12 mouse cellular contexts compared by ENCODE assay signal in the genomic region with DNA sequence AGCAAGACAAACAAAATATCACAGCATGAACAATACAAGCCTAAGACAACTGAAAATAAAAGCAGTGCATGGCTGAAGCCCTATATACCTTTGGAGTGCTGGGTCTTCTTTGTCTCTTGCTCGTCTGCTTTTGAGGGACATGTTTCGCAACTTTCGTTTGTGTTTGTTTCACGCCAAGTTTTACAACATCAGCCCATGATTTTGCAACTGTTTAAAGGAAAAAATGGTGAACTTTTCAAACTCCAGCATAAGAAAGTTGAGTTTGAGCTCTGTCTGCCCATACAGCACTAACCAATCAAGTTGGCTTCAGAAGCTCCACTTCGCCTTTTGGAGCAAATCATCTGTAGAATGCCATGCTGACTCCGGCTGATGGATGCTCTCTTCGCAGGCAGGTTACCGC.
"Had no signal": no experiment of that assay in that cellular context is flagged by ENCODE, and none has a peak within 500 bp of the region (broad histone marks: within the 10 kb centered on the region; RNA-seq: fewer than 3 reads in every experiment).

No protein-coding gene starts in this region.

- H3K4me1 ChIP-seq: limb, embryonic 15.5 days; midbrain, embryonic 15.5 days; neural tube, embryonic 12.5 days had no signal

- H3K9ac ChIP-seq: limb, embryonic 15.5 days; midbrain, embryonic 15.5 days; neural tube, embryonic 12.5 days had no signal

- H3K36me3 ChIP-seq: midbrain, embryonic 15.5 days had no signal

- H3K9me3 ChIP-seq: limb, embryonic 15.5 days; megakaryocyte, embryonic 14.5 days; midbrain, embryonic 15.5 days; neural tube, embryonic 12.5 days had no signal

- H3K27ac ChIP-seq: hindbrain, postnatal 0 days; limb, embryonic 15.5 days; midbrain, embryonic 15.5 days; neural tube, embryonic 12.5 days; stomach, postnatal 0 days had no signal

- H3K4me3 ChIP-seq: limb, embryonic 15.5 days; megakaryocyte, embryonic 14.5 days; midbrain, embryonic 15.5 days; neural tube, embryonic 12.5 days had no signal

- DNase-seq: kidney, adult 8-10 months; kidney, postnatal 36 days; lung, adult 2 months; lung, postnatal 14 days; thymus, postnatal 4 days had no signal

- H3K27me3 ChIP-seq: limb, embryonic 15.5 days; megakaryocyte, embryonic 14.5 days; midbrain, embryonic 15.5 days; neural tube, embryonic 12.5 days had no signal

- H3K4me2 ChIP-seq: limb, embryonic 15.5 days; midbrain, embryonic 11.5 days; midbrain, embryonic 15.5 days; neural tube, embryonic 12.5 days had no signal

- ATAC-seq: hindbrain, postnatal 0 days; midbrain, embryonic 15.5 days had no signal
